ENCODE assay signal across 8 mouse cellular contexts in the genomic region with DNA sequence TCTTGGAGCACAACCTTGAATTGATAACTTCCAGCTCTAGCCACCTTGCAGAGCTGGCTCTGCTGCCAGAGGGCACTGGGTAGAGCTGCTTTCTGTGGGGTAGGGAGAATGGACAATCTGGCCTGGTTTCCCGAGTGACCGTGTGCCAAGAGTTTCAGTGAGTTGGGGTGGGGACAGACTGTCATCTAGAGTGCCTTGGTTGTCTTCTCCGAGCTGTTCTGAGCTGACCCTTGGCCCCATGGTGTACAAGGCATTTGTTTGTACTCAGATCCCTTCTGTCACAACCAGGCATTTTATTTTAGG. TPM values are rescaled to one million over a fixed set of nuclear protein-coding genes. Genes with fewer than 3 reads are reported as not detected.
DNase-seq lines count a peak whose midpoint lies in the region; ATAC-seq and TF ChIP-seq lines count a peak whose summit lies in the region.

No protein-coding gene starts in this region.

- no peak for TF ChIP-seq CTCF in lung, adult 2 months (IDR thresholded peaks at IDR 0.05; ENCODE audit: insufficient read depth, low read length)
- no peak for TF ChIP-seq CTCF in stomach, postnatal 0 days (IDR thresholded peaks at IDR 0.05; ENCODE audit: low read depth)

- peak overlapping the region; percentile 85 for H3K4me3 ChIP-seq in forebrain, embryonic 14.5 days (ENCODE audit: low read depth, low read length)
- peak overlapping the region; percentile 90 for H3K4me3 ChIP-seq in intestine, embryonic 16.5 days (ENCODE audit: low read length)
- H3K4me3 ChIP-seq in lung, adult 2 months (replicated peaks; ENCODE audit: extremely low read depth, low read depth, low read length) = peak overlapping the region; percentile 93
- peak overlapping the region; percentile 87 for H3K4me3 ChIP-seq in stomach, postnatal 0 days (ENCODE audit: low read depth, low read length)

- 29% methylated on average over 3 of the region's 3 CpGs for WGBS in forebrain, embryonic 14.5 days
- WGBS in intestine, embryonic 16.5 days = 18% methylated on average over 3 of the region's 3 CpGs
- WGBS in lung, adult 2 months = 19% methylated on average over 3 of the region's 3 CpGs
- WGBS in stomach, postnatal 0 days = 21% methylated on average over 3 of the region's 3 CpGs

- TF ChIP-seq POLR2A in lung, adult 2 months (IDR thresholded peaks at IDR 0.05; ENCODE audit: borderline replicate concordance, extremely low read depth, low read depth, low read length) = 0 out of 2 replicates have a peak, but pooled peaks have one; percentile 24

- no peak for ATAC-seq in cerebellum, adult (ENCODE audit: insufficient number of reproducible peaks, low FRiP score, low TSS enrichment)
- ATAC-seq in forebrain, embryonic 14.5 days = no peak
- no peak for ATAC-seq in intestine, embryonic 16.5 days
- ATAC-seq in stomach, postnatal 0 days (ENCODE audit: low FRiP score, low TSS enrichment) = no peak
- no peak for ATAC-seq in megakaryocyte-erythroid progenitor cell, adult 5-6 weeks (replicated peaks; ENCODE audit: low FRiP score, low TSS enrichment, poor library complexity, severe bottlenecking)

- peak overlapping the region; percentile 94 for H3K4me2 ChIP-seq in forebrain, embryonic 14.5 days (ENCODE audit: low read length)
- peak overlapping the region; percentile 82 for H3K4me2 ChIP-seq in intestine, embryonic 16.5 days (ENCODE audit: low read depth, low read length)
- H3K4me2 ChIP-seq in stomach, postnatal 0 days (replicated peaks; ENCODE audit: low read depth) = peak overlapping the region; percentile 83

- no peak overlapping the region for H3K27ac ChIP-seq in forebrain, embryonic 14.5 days (ENCODE audit: low read depth, low read length)
- H3K27ac ChIP-seq in intestine, embryonic 16.5 days (ENCODE audit: low read length) = peak overlapping the region; percentile 98; the same call in 1 of the 2 replicates
- H3K27ac ChIP-seq in stomach, postnatal 0 days (replicated peaks) = peak overlapping the region; percentile 99

- no peaks in the 10 kb centered on the region for H3K27me3 ChIP-seq in forebrain, embryonic 14.5 days (replicated peaks; ENCODE audit: control insufficient read depth, insufficient read depth, low read length)
- H3K27me3 ChIP-seq in intestine, embryonic 16.5 days (replicated peaks; ENCODE audit: control insufficient read depth, insufficient read depth, low read length) = no peaks in the 10 kb centered on the region
- H3K27me3 ChIP-seq in stomach, postnatal 0 days (ENCODE audit: control insufficient read depth, insufficient read depth, low read length) = no peaks in the 10 kb centered on the region

- DNase-seq in cerebellum, adult 11 months = peak; percentile 62
- peak; percentile 66 for DNase-seq in adrenal gland, postnatal 10 days
- no peak for DNase-seq in forebrain, embryonic 14.5 days (ENCODE audit: low spot score)
- peak; percentile 48 for DNase-seq in lung, adult 2 months
- DNase-seq in stomach, postnatal 0 days (ENCODE audit: low spot score) = peak; percentile 29

- peak overlapping the region; percentile 95; the same call in 1 of the 2 replicates for H3K9ac ChIP-seq in forebrain, embryonic 14.5 days (ENCODE audit: low read length)
- peak overlapping the region; percentile 96 for H3K9ac ChIP-seq in intestine, embryonic 16.5 days (ENCODE audit: low read depth, low read length)
- 0 out of 2 replicates have a peak overlapping the region, but pooled peaks have one; percentile 23 for H3K9ac ChIP-seq in stomach, postnatal 0 days (ENCODE audit: low read length)

- H3K9me3 ChIP-seq in forebrain, embryonic 14.5 days (replicated peaks; ENCODE audit: control insufficient read depth, low read length) = no peaks in the 10 kb centered on the region
- H3K9me3 ChIP-seq in intestine, embryonic 16.5 days (ENCODE audit: control insufficient read depth, low read length) = no peaks in the 10 kb centered on the region
- H3K9me3 ChIP-seq in stomach, postnatal 0 days (ENCODE audit: control insufficient read depth, low read length) = no peaks in the 10 kb centered on the region

- H3K36me3 ChIP-seq in forebrain, embryonic 14.5 days (ENCODE audit: control insufficient read depth, insufficient read depth, low read length) = no peaks in the 10 kb centered on the region
- H3K36me3 ChIP-seq in intestine, embryonic 16.5 days (ENCODE audit: control insufficient read depth, insufficient read depth, low read length) = no peaks in the 10 kb centered on the region
- no peaks in the 10 kb centered on the region for H3K36me3 ChIP-seq in stomach, postnatal 0 days (ENCODE audit: control insufficient read depth, insufficient read depth, low read length)

- no peak for TF ChIP-seq EP300 in stomach, postnatal 0 days (optimal IDR thresholded peaks at IDR 0.05)

- H3K4me1 ChIP-seq in forebrain, embryonic 14.5 days (ENCODE audit: control insufficient read depth, insufficient read depth, low read length) = peaks cover 25% of the 10 kb centered on the region; the same call in 1 of the 2 replicates
- H3K4me1 ChIP-seq in intestine, embryonic 16.5 days (ENCODE audit: control insufficient read depth, insufficient read depth, low read length) = peaks cover 44% of the 10 kb centered on the region
- H3K4me1 ChIP-seq in lung, adult 2 months (ENCODE audit: control insufficient read depth, insufficient read depth, low read length) = peaks cover 15% of the 10 kb centered on the region
- H3K4me1 ChIP-seq in stomach, postnatal 0 days (replicated peaks; ENCODE audit: control insufficient read depth, insufficient read depth) = 0 out of 2 replicates have a peak, but pooled peaks cover 8% of the 10 kb centered on the region

RNA-seq across cellular contexts. Expression of a gene that starts 3.8 kb away (rescaled TPM):
- 10 to 100 TPM; 18.7 to 26.9 TPM for total RNA-seq in adrenal gland, postnatal 10 days (2021)
- polyA plus RNA-seq in forebrain, embryonic 14.5 days (2014; fragmentation: Nextera tagmentation; extraction: Ambion mirVana) = 17.6 and 18.3 TPM in 2 replicates
- polyA plus RNA-seq in intestine, embryonic 16.5 days (2015; fragmentation: Nextera tagmentation; extraction: Ambion mirVana) = 12.2 and 12.4 TPM in 2 replicates
- 60.0 and 65.8 TPM in 2 replicates for polyA plus RNA-seq in lung, adult 2 months (2012; rRNA removed)
- 10.3 and 12.0 TPM in 2 replicates for polyA plus RNA-seq in stomach, postnatal 0 days (2015; fragmentation: Nextera tagmentation; extraction: Ambion mirVana)
- total RNA-seq in megakaryocyte-erythroid progenitor cell, adult 5-6 weeks (2014; fragmentation: Nextera tagmentation) = 7.1 and 9.0 TPM in 2 replicates
- total RNA-seq in megakaryocyte-erythroid progenitor cell, adult 5-6 weeks (2017) = 6.2 and 10.3 TPM in 2 replicates

Comparison
In these comparisons a context has a peak if more than half of its experiments do, and no peak if none do; other contexts are left out.
1. H3K9ac ChIP-seq: peak in every context shown above with its lines; median percentile 96 in intestine, embryonic 16.5 days; 95 in forebrain, embryonic 14.5 days; 23 in stomach, postnatal 0 days.